Mouse (Mus musculus) subcutaneous adipose tissue, adult 2 months (tissue): ENCODE results near the gene Sp8. TPM values are rescaled to one million over a fixed set of nuclear protein-coding genes. Genes with fewer than 3 reads are reported as not detected.

Source experiments
- polyA plus RNA-seq: library from polyadenylated mRNA; depleted of rRNA; stranded (reverse); fragments of >200 nt; gene quantifications from 2 replicates; pipeline ENCODE4 v1.2.3, GENCODE M21; 2012; ENCODE audit warnings: low replicate concordance; rRNA removed

Gene Sp8
- not detected in 2 replicates for polyA plus RNA-seq

DNA sequence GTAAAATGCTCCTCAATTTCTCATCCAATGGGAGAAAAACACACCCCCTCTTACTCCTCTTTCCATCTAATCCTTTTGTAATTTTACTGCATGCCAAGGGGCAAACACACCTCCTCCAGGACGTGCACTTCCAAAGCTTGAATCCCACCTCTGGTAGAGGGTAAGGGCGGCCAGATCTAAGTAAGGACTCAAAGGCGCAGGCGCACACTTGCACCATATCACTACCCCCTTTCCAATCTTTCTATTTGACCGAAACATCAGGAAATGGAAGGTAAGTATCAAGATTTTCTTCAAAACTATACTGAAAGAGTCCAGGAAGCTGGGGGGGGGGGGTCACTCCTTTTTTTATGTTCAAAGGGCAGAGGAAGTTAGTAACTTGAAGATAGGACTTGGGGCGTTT is at the start of gene Sp8:
Gene Sp8 (plus strand): TSS at position 109 of the 400 bp plus-strand sequence.

Other genes with a start within 250 kb of the Sp8 start
- gene Abcb5, start 120.1 kb downstream of the Sp8 start, polyA plus RNA-seq: not detected in 2 replicates